Mouse (Mus musculus) urinary bladder, postnatal 4 days (tissue): ENCODE measurements around the gene Clic4.

ENCODE experiments used
- DNase-seq, 2 experiments: peaks; one replicate each; pipeline ENCODE4 v3.0.0; 2021 to 2022; ENCODE audit warnings: low spot score in 2 of 2

The Clic4 gene

GRCm38 (mm10) chr4:135231543-135231942 lies 41.1 kb downstream of the Clic4 start:
- DNase-seq: no peak

GRCm38 (mm10) chr4:135231136-135231535 lies 41.5 kb downstream of the Clic4 start:
- no peak for DNase-seq

- DNase-seq: no peak
Observed at GRCm38 (mm10) chr4:135230661-135231060, 42.0 kb downstream of the Clic4 start.

- no peak for DNase-seq
Observed at GRCm38 (mm10) chr4:135229871-135230270, 42.7 kb downstream of the Clic4 start.

- no peak for DNase-seq
Observed at GRCm38 (mm10) chr4:135228136-135228535, 44.5 kb downstream of the Clic4 start.

- no peak for DNase-seq
Observed at GRCm38 (mm10) chr4:135226008-135226667, 46.5 kb downstream of the Clic4 start.

GRCm38 (mm10) chr4:135223808-135224207 lies 48.8 kb downstream of the Clic4 start:
- DNase-seq: no peak

- DNase-seq: no peak
Observed at GRCm38 (mm10) chr4:135221632-135222407, 50.8 kb downstream of the Clic4 start.

- no peak for DNase-seq
Observed at GRCm38 (mm10) chr4:135220641-135221040, 52.0 kb downstream of the Clic4 start.

GRCm38 (mm10) chr4:135219652-135220051 lies 53.0 kb downstream of the Clic4 start:
- peak; percentile 44 to 84 for DNase-seq

- DNase-seq: no peak
Observed at GRCm38 (mm10) chr4:135209846-135210245, 62.8 kb downstream of the Clic4 start.

- DNase-seq: peak; percentile 75 to 89
Observed at GRCm38 (mm10) chr4:135205711-135206600, 66.7 kb downstream of the Clic4 start.

- DNase-seq: no peak
Observed at GRCm38 (mm10) chr4:135205254-135205653, 67.4 kb downstream of the Clic4 start.

- no peak for DNase-seq
Observed at GRCm38 (mm10) chr4:135204666-135205065, 67.9 kb downstream of the Clic4 start.

- no peak for DNase-seq
Observed at GRCm38 (mm10) chr4:135203806-135204560, 68.6 kb downstream of the Clic4 start.

GRCm38 (mm10) chr4:135203279-135203678 lies 69.3 kb downstream of the Clic4 start:
- DNase-seq: no peak

- no peak for DNase-seq
Observed at GRCm38 (mm10) chr4:135201771-135202170, 70.8 kb downstream of the Clic4 start.

- no peak for DNase-seq
Observed at GRCm38 (mm10) chr4:135197857-135198256, 74.8 kb downstream of the Clic4 start.

GRCm38 (mm10) chr4:135192841-135193240 lies 79.8 kb downstream of the Clic4 start:
- DNase-seq: no peak

GRCm38 (mm10) chr4:135191604-135192003 lies 81.0 kb downstream of the Clic4 start:
- DNase-seq: no peak

- no peak for DNase-seq
Observed at GRCm38 (mm10) chr4:135191185-135191584, 81.4 kb downstream of the Clic4 start.
